Comparison of ENCODE assay signal across 12 mouse cellular contexts in the genomic region with DNA sequence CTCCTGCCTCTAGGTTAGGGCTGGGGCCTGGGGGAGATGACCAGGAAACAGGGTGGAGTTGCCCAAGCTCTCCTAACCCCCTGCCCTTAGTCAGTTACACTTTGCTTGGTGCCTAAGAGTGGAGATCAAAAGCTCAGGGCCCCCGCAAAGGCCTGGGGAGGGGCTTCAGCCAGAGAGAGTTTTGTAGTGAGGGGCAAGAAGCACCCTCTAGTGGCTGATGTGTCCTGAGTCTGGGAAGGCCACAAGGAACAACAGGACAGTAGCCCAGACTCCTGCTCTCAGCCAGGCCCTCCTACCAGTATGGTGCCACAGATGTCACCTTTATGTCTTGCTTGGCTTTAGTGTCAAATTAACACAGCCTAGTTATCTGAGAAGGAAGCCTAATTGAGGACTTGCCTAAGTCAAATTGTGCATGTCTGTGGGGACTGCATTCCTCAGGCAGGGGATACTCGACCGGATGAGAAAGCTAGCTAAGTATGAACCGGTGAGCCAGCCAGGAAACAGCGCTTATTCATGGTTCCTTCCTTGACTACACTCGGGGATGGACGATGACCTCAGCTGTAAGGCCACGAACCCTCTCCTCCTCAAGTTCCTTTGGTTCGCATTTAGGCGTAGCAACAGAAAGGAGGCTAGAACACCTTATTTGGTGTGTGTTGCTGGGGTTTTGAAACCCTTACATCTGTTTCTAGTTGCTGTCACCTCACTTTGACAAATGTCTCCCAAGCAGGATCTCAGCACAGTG. TPM values are rescaled to one million over a fixed set of nuclear protein-coding genes. Genes with fewer than 3 reads are reported as not detected.
A peak's percentile ranks its signal among the peaks of the same experiment; 100 is the strongest.
DNase-seq lines count a peak whose midpoint lies in the region; ATAC-seq and TF ChIP-seq lines count a peak whose summit lies in the region.
"Had no signal": no experiment of that assay in that cellular context is flagged by ENCODE, and none has a peak within 500 bp of the region (broad histone marks: within the 10 kb centered on the region; RNA-seq: fewer than 3 reads in every experiment).

No protein-coding gene starts in this region.

- H3K4me3 ChIP-seq in gastrocnemius, adult 2 months: no peak overlapping the region
- no peak overlapping the region for H3K4me3 ChIP-seq in liver, embryonic 11.5 days (ENCODE audit: low read depth, low read length)
- H3K4me3 ChIP-seq in liver, embryonic 12.5 days: no peak overlapping the region
- H3K4me3 ChIP-seq in ES-Bruce4 (ENCODE audit: low read depth, low read length): no peak overlapping the region
- no peak overlapping the region for H3K4me3 ChIP-seq in intestine, postnatal 0 days (ENCODE audit: low read depth, low read length)
- H3K4me3 ChIP-seq: limb, embryonic 12.5 days had no signal

- 47% methylated on average over 10 of the region's 10 CpGs for WGBS in liver, embryonic 11.5 days
- WGBS in liver, embryonic 12.5 days (ENCODE audit: insufficient replicate concordance): 44% methylated on average over 10 of the region's 10 CpGs
- 58% methylated on average over 10 of the region's 10 CpGs for WGBS in intestine, postnatal 0 days

- TF ChIP-seq POLR2A in ES-Bruce4 (IDR thresholded peaks at IDR 0.05; ENCODE audit: insufficient read depth, low read length): no peak

- peaks cover 21% of the 10 kb centered on the region for H3K4me1 ChIP-seq in liver, embryonic 11.5 days (replicated peaks; ENCODE audit: control insufficient read depth, insufficient read depth, low read length)
- H3K4me1 ChIP-seq in liver, embryonic 12.5 days: peaks cover 37% of the 10 kb centered on the region
- H3K4me1 ChIP-seq in ES-Bruce4 (ENCODE audit: control insufficient read depth, insufficient read depth, low read length): peaks cover 8% of the 10 kb centered on the region
- peaks cover 5% of the 10 kb centered on the region for H3K4me1 ChIP-seq in intestine, postnatal 0 days (replicated peaks; ENCODE audit: control insufficient read depth, insufficient read depth, low read length)

- DNase-seq in gastrocnemius, adult 2 months: no peak
- no peak for DNase-seq in gastrocnemius, postnatal 10 days
- DNase-seq in liver, embryonic 11.5 days (ENCODE audit: low spot score): no peak
- DNase-seq in cerebellum, postnatal 4 days (ENCODE audit: low spot score in 2 of 2): no peak
- DNase-seq: cerebellum, adult 8-10 months; gastrocnemius, postnatal 36 days had no signal

- no peak for TF ChIP-seq EP300 in ES-Bruce4 (IDR thresholded peaks at IDR 0.05; ENCODE audit: insufficient read depth, low read depth, low read length)

- H3K27me3 ChIP-seq in liver, embryonic 11.5 days (replicated peaks; ENCODE audit: control insufficient read depth, insufficient read depth, low read length): peaks cover 44% of the 10 kb centered on the region
- peaks cover 48% of the 10 kb centered on the region for H3K27me3 ChIP-seq in liver, embryonic 12.5 days (replicated peaks)
- no peaks in the 10 kb centered on the region for H3K27me3 ChIP-seq in ES-Bruce4 (ENCODE audit: control insufficient read depth, insufficient read depth, low read length, poor library complexity, severe bottlenecking)
- H3K27me3 ChIP-seq in intestine, postnatal 0 days (replicated peaks; ENCODE audit: control insufficient read depth, insufficient read depth, low read length): peaks cover 36% of the 10 kb centered on the region

- intact Hi-C loops in gastrocnemius, adult 2 months (cut with DNase I): no loop called here

- no peak overlapping the region for H3K9ac ChIP-seq in liver, embryonic 11.5 days (ENCODE audit: low read depth, low read length)
- no peak overlapping the region for H3K9ac ChIP-seq in liver, embryonic 12.5 days
- no peak overlapping the region for H3K9ac ChIP-seq in ES-Bruce4 (ENCODE audit: low read depth, poor library complexity, severe bottlenecking)
- H3K9ac ChIP-seq in intestine, postnatal 0 days (ENCODE audit: low read depth, low read length): no peak overlapping the region
- H3K9ac ChIP-seq: limb, embryonic 12.5 days had no signal

- H3K36me3 ChIP-seq in liver, embryonic 11.5 days (ENCODE audit: control insufficient read depth, insufficient read depth, low read length): no peaks in the 10 kb centered on the region; the same call in 1 of the 2 replicates
- peaks cover 3% of the 10 kb centered on the region; the same call in 1 of the 2 replicates for H3K36me3 ChIP-seq in liver, embryonic 12.5 days
- H3K36me3 ChIP-seq in ES-Bruce4 (ENCODE audit: control insufficient read depth, insufficient read depth, low read length, poor library complexity, severe bottlenecking): no peaks in the 10 kb centered on the region
- H3K36me3 ChIP-seq in intestine, postnatal 0 days (ENCODE audit: control insufficient read depth, insufficient read depth): no peaks in the 10 kb centered on the region; the same call in 1 of the 2 replicates

- no peaks in the 10 kb centered on the region for H3K9me3 ChIP-seq in liver, embryonic 11.5 days (ENCODE audit: control insufficient read depth, low read length)
- no peaks in the 10 kb centered on the region for H3K9me3 ChIP-seq in liver, embryonic 12.5 days (replicated peaks)
- no peaks in the 10 kb centered on the region for H3K9me3 ChIP-seq in ES-Bruce4 (replicated peaks; ENCODE audit: control insufficient read depth, insufficient read depth, low read length, poor library complexity, severe bottlenecking)
- no peaks in the 10 kb centered on the region for H3K9me3 ChIP-seq in intestine, postnatal 0 days (ENCODE audit: control insufficient read depth)
- H3K9me3 ChIP-seq: limb, embryonic 12.5 days had no signal

- no peak overlapping the region for H3K27ac ChIP-seq in gastrocnemius, adult 2 months
- H3K27ac ChIP-seq in liver, embryonic 11.5 days (ENCODE audit: low read depth, low read length): peak overlapping the region; percentile 43; the same call in 1 of the 2 replicates
- no peak overlapping the region for H3K27ac ChIP-seq in liver, embryonic 12.5 days
- H3K27ac ChIP-seq in ES-Bruce4 (ENCODE audit: insufficient read depth, low read length): no peak overlapping the region
- no peak overlapping the region for H3K27ac ChIP-seq in intestine, postnatal 0 days (ENCODE audit: low read depth, low read length)
- H3K27ac ChIP-seq: limb, embryonic 12.5 days had no signal

- peak; percentile 16; the same call in 1 of the 2 replicates for TF ChIP-seq CTCF in gastrocnemius, adult 2 months (IDR thresholded peaks at IDR 0.05)
- TF ChIP-seq CTCF in ES-Bruce4 (IDR thresholded peaks at IDR 0.05; ENCODE audit: low read depth, low read length): peak; percentile 63
- peak; percentile 43 for TF ChIP-seq CTCF in intestine, postnatal 0 days (IDR thresholded peaks at IDR 0.05; ENCODE audit: low read depth)

- no peak for ATAC-seq in liver, embryonic 11.5 days (replicated peaks; ENCODE audit: low FRiP score)
- no peak for ATAC-seq in liver, embryonic 12.5 days
- no peak for ATAC-seq in intestine, postnatal 0 days
- ATAC-seq in megakaryocyte-erythroid progenitor cell, adult 5-6 weeks (replicated peaks; ENCODE audit: low FRiP score, low TSS enrichment, poor library complexity, severe bottlenecking): no peak
- ATAC-seq: activated CD4-positive, CD25-positive, alpha-beta regulatory T cell, adult 4 months had no signal

- H3K4me2 ChIP-seq in liver, embryonic 11.5 days: no peak overlapping the region
- H3K4me2 ChIP-seq in liver, embryonic 12.5 days: no peak overlapping the region
- no peak overlapping the region for H3K4me2 ChIP-seq in intestine, postnatal 0 days (replicated peaks; ENCODE audit: low read depth)
- H3K4me2 ChIP-seq: limb, embryonic 12.5 days had no signal

RNA-seq across cellular contexts. Expression of a gene that starts 2.7 kb away (rescaled TPM):
- total RNA-seq in gastrocnemius, adult 2 months (2021): 10 to 100 TPM; 18.1 to 19.3 TPM
- 10 to 100 TPM; 17.3 to 19.1 TPM for total RNA-seq in gastrocnemius, postnatal 10 days (2021)
- 20.6 and 21.1 TPM in 2 replicates for polyA plus RNA-seq in liver, embryonic 11.5 days (2014; fragmentation: Nextera tagmentation; extraction: Ambion mirVana)
- polyA plus RNA-seq in liver, embryonic 12.5 days (2016; fragmentation: Nextera tagmentation; extraction: Ambion mirVana): 11.8 and 14.4 TPM in 2 replicates
- 21.4 and 22.8 TPM in 2 replicates for polyA plus RNA-seq in ES-Bruce4 (2011; ENCODE audit: insufficient read depth, insufficient read length, low read depth, missing spikeins)
- 12.6 and 12.9 TPM in 2 replicates for polyA plus RNA-seq in intestine, postnatal 0 days (2015; fragmentation: Nextera tagmentation; extraction: Ambion mirVana)
- 23.1 and 26.7 TPM in 2 replicates for total RNA-seq in megakaryocyte-erythroid progenitor cell, adult 5-6 weeks (2014; fragmentation: Nextera tagmentation)
- 12.6 and 12.9 TPM in 2 replicates for total RNA-seq in megakaryocyte-erythroid progenitor cell, adult 5-6 weeks (2017)

RNA-seq across cellular contexts. Expression of a gene that starts 2.9 kb away (rescaled TPM):
- total RNA-seq in gastrocnemius, adult 2 months (2021): not detected
- total RNA-seq in gastrocnemius, postnatal 10 days (2021): not detected
- not detected in 2 replicates for polyA plus RNA-seq in liver, embryonic 11.5 days (2014; fragmentation: Nextera tagmentation; extraction: Ambion mirVana)
- not detected in 2 replicates for polyA plus RNA-seq in liver, embryonic 12.5 days (2016; fragmentation: Nextera tagmentation; extraction: Ambion mirVana)
- not detected in 2 replicates for polyA plus RNA-seq in ES-Bruce4 (2011; ENCODE audit: insufficient read depth, insufficient read length, low read depth, missing spikeins)
- polyA plus RNA-seq in intestine, postnatal 0 days (2015; fragmentation: Nextera tagmentation; extraction: Ambion mirVana): not detected in 2 replicates
- not detected in 2 replicates for total RNA-seq in megakaryocyte-erythroid progenitor cell, adult 5-6 weeks (2014; fragmentation: Nextera tagmentation)
- not detected in 2 replicates for total RNA-seq in megakaryocyte-erythroid progenitor cell, adult 5-6 weeks (2017)
- total RNA-seq: gastrocnemius, postnatal 36 days had no signal
- polyA plus RNA-seq: activated CD4-positive, CD25-positive, alpha-beta regulatory T cell, adult 4 months; limb, embryonic 12.5 days had no signal

RNA-seq across cellular contexts. Expression of a gene that starts 20.3 kb away (rescaled TPM):
- total RNA-seq in gastrocnemius, adult 2 months (2021): 1 to 10 TPM; 3.4 to 7.3 TPM
- 10 to 100 TPM; 25.1 to 32.2 TPM for total RNA-seq in gastrocnemius, postnatal 10 days (2021)
- polyA plus RNA-seq in liver, embryonic 11.5 days (2014; fragmentation: Nextera tagmentation; extraction: Ambion mirVana): 1.9 and 2.2 TPM in 2 replicates
- polyA plus RNA-seq in liver, embryonic 12.5 days (2016; fragmentation: Nextera tagmentation; extraction: Ambion mirVana): 2.1 and 2.4 TPM in 2 replicates
- 7.2 and 7.9 TPM in 2 replicates for polyA plus RNA-seq in ES-Bruce4 (2011; ENCODE audit: insufficient read depth, insufficient read length, low read depth, missing spikeins)
- 2.9 and 3.1 TPM in 2 replicates for polyA plus RNA-seq in intestine, postnatal 0 days (2015; fragmentation: Nextera tagmentation; extraction: Ambion mirVana)
- not detected in 2 replicates for total RNA-seq in megakaryocyte-erythroid progenitor cell, adult 5-6 weeks (2014; fragmentation: Nextera tagmentation)
- not detected in 2 replicates for total RNA-seq in megakaryocyte-erythroid progenitor cell, adult 5-6 weeks (2017)
- polyA plus RNA-seq: activated CD4-positive, CD25-positive, alpha-beta regulatory T cell, adult 4 months had no signal

RNA-seq across cellular contexts. Expression of a gene that starts 24.4 kb away (rescaled TPM):
- total RNA-seq in gastrocnemius, adult 2 months (2021): not detected
- total RNA-seq in gastrocnemius, postnatal 10 days (2021): under 1 TPM in 1 of 2 experiments, not detected in 1; 0.40 TPM
- 0.53 and 0.97 TPM in 2 replicates for polyA plus RNA-seq in liver, embryonic 11.5 days (2014; fragmentation: Nextera tagmentation; extraction: Ambion mirVana)
- polyA plus RNA-seq in liver, embryonic 12.5 days (2016; fragmentation: Nextera tagmentation; extraction: Ambion mirVana): 0.26 and 0.42 TPM in 2 replicates
- 3.2 and 4.2 TPM in 2 replicates for polyA plus RNA-seq in ES-Bruce4 (2011; ENCODE audit: insufficient read depth, insufficient read length, low read depth, missing spikeins)
- polyA plus RNA-seq in intestine, postnatal 0 days (2015; fragmentation: Nextera tagmentation; extraction: Ambion mirVana): 0.69 and 0.70 TPM in 2 replicates
- total RNA-seq in megakaryocyte-erythroid progenitor cell, adult 5-6 weeks (2014; fragmentation: Nextera tagmentation): not detected in 2 replicates
- 0.38 TPM in 1 of 2 replicates, not detected in the other for total RNA-seq in megakaryocyte-erythroid progenitor cell, adult 5-6 weeks (2017)
- total RNA-seq: gastrocnemius, postnatal 36 days had no signal
- polyA plus RNA-seq: activated CD4-positive, CD25-positive, alpha-beta regulatory T cell, adult 4 months had no signal

RNA-seq across cellular contexts. Expression of a gene that starts 31.2 kb away (rescaled TPM):
- 100 to 1,000 TPM; 235 to 261 TPM for total RNA-seq in gastrocnemius, adult 2 months (2021)
- total RNA-seq in gastrocnemius, postnatal 10 days (2021): 100 to 1,000 TPM; 305 to 332 TPM
- polyA plus RNA-seq in liver, embryonic 11.5 days (2014; fragmentation: Nextera tagmentation; extraction: Ambion mirVana): 546 and 596 TPM in 2 replicates
- polyA plus RNA-seq in liver, embryonic 12.5 days (2016; fragmentation: Nextera tagmentation; extraction: Ambion mirVana): 385 and 404 TPM in 2 replicates
- 1,917 and 1,978 TPM in 2 replicates for polyA plus RNA-seq in ES-Bruce4 (2011; ENCODE audit: insufficient read depth, insufficient read length, low read depth, missing spikeins)
- polyA plus RNA-seq in intestine, postnatal 0 days (2015; fragmentation: Nextera tagmentation; extraction: Ambion mirVana): 281 and 296 TPM in 2 replicates
- total RNA-seq in megakaryocyte-erythroid progenitor cell, adult 5-6 weeks (2014; fragmentation: Nextera tagmentation): 2,168 and 2,467 TPM in 2 replicates
- 3,890 and 4,556 TPM in 2 replicates for total RNA-seq in megakaryocyte-erythroid progenitor cell, adult 5-6 weeks (2017)
